ENCODE assay signal across 16 mouse cellular contexts in genomic region chr14:20796170-20796569, GRCm38 (mm10). TPM values are rescaled to one million over a fixed set of nuclear protein-coding genes. Genes with fewer than 3 reads are reported as not detected.
A peak's percentile ranks its signal among the peaks of the same experiment; 100 is the strongest.
DNase-seq lines count a peak whose midpoint lies in the region; ATAC-seq lines count a peak whose summit lies in the region.
"Had no signal": no experiment of that assay in that cellular context is flagged by ENCODE, and none has a peak within 500 bp of the region (broad histone marks: within the 10 kb centered on the region; RNA-seq: fewer than 3 reads in every experiment).

No protein-coding gene starts in this region.

- DNase-seq in CD4-positive, CD25-positive, alpha-beta regulatory T cell, adult 2 months (ENCODE audit: low read depth, low spot score) = peak; percentile 49
- no peak for DNase-seq in hindbrain, embryonic 14.5 days (ENCODE audit: low spot score)
- DNase-seq in hindbrain, embryonic 10.5 days (ENCODE audit: low spot score) = no peak
- peak; percentile 71 for DNase-seq in 416B (ENCODE audit: low read depth)
- DNase-seq in limb, embryonic 10.5 days (ENCODE audit: low spot score) = no peak
- DNase-seq in urinary bladder, postnatal 14 days (ENCODE audit: low spot score) = no peak
- no peak for DNase-seq in cerebellum, adult 8-10 months
- DNase-seq: right cerebral cortex, postnatal 14 days; thymus, adult 18-20 months had no signal

- H3K4me3 ChIP-seq in hindbrain, embryonic 14.5 days (replicated peaks; ENCODE audit: low read length) = no peak overlapping the region
- no peak overlapping the region for H3K4me3 ChIP-seq in hindbrain, embryonic 10.5 days
- no peak overlapping the region for H3K4me3 ChIP-seq in limb, embryonic 10.5 days
- H3K4me3 ChIP-seq: embryonic facial prominence, embryonic 15.5 days; forebrain, embryonic 10.5 days; hindbrain, embryonic 15.5 days; liver, embryonic 15.5 days had no signal

- no peaks in the 10 kb centered on the region for H3K27me3 ChIP-seq in hindbrain, embryonic 14.5 days (ENCODE audit: control insufficient read depth, insufficient read depth, low read length)
- peaks cover 3% of the 10 kb centered on the region; the same call in 1 of the 2 replicates for H3K27me3 ChIP-seq in hindbrain, embryonic 10.5 days (ENCODE audit: insufficient read depth, poor library complexity, severe bottlenecking)
- no peaks in the 10 kb centered on the region for H3K27me3 ChIP-seq in limb, embryonic 10.5 days (ENCODE audit: low read depth, poor library complexity, severe bottlenecking)
- H3K27me3 ChIP-seq: embryonic facial prominence, embryonic 15.5 days; hindbrain, embryonic 15.5 days had no signal

- peaks cover 35% of the 10 kb centered on the region for H3K4me1 ChIP-seq in hindbrain, embryonic 14.5 days (replicated peaks; ENCODE audit: control insufficient read depth, insufficient read depth, low read length)
- H3K4me1 ChIP-seq in hindbrain, embryonic 10.5 days (replicated peaks) = peaks cover 54% of the 10 kb centered on the region
- H3K4me1 ChIP-seq in limb, embryonic 10.5 days = peaks cover 49% of the 10 kb centered on the region

- ATAC-seq in CD4-positive, CD25-positive, alpha-beta regulatory T cell, adult 4 months = no peak
- no peak for ATAC-seq in hindbrain, embryonic 14.5 days (ENCODE audit: low FRiP score)
- ATAC-seq: intestine, embryonic 16.5 days; lung, postnatal 0 days had no signal

- 62% methylated on average over 8 of the region's 8 CpGs for WGBS in hindbrain, embryonic 14.5 days
- WGBS in hindbrain, embryonic 10.5 days = 66% methylated on average over 8 of the region's 8 CpGs
- WGBS in limb, embryonic 10.5 days = 73% methylated on average over 8 of the region's 8 CpGs

- no peaks in the 10 kb centered on the region for H3K9me3 ChIP-seq in hindbrain, embryonic 14.5 days (ENCODE audit: control insufficient read depth, low read length)
- H3K9me3 ChIP-seq in hindbrain, embryonic 10.5 days = no peaks in the 10 kb centered on the region
- H3K9me3 ChIP-seq in limb, embryonic 10.5 days (replicated peaks) = no peaks in the 10 kb centered on the region
- H3K9me3 ChIP-seq: embryonic facial prominence, embryonic 15.5 days; forebrain, embryonic 10.5 days; hindbrain, embryonic 15.5 days; liver, embryonic 15.5 days had no signal

- no peak overlapping the region for H3K4me2 ChIP-seq in hindbrain, embryonic 14.5 days (replicated peaks)
- H3K4me2 ChIP-seq: embryonic facial prominence, embryonic 15.5 days; liver, embryonic 15.5 days had no signal

- H3K27ac ChIP-seq in hindbrain, embryonic 14.5 days = no peak overlapping the region
- no peak overlapping the region for H3K27ac ChIP-seq in hindbrain, embryonic 10.5 days
- peak overlapping the region; percentile 61; the same call in 1 of the 2 replicates for H3K27ac ChIP-seq in limb, embryonic 10.5 days
- H3K27ac ChIP-seq: embryonic facial prominence, embryonic 15.5 days; forebrain, embryonic 10.5 days; hindbrain, embryonic 15.5 days; liver, embryonic 15.5 days had no signal

- H3K9ac ChIP-seq in hindbrain, embryonic 14.5 days = 0 out of 2 replicates have a peak overlapping the region, but pooled peaks have one; percentile 8
- H3K9ac ChIP-seq: embryonic facial prominence, embryonic 15.5 days; hindbrain, embryonic 15.5 days; liver, embryonic 15.5 days had no signal

- peaks cover 7% of the 10 kb centered on the region; the same call in 1 of the 2 replicates for H3K36me3 ChIP-seq in hindbrain, embryonic 14.5 days (replicated peaks; ENCODE audit: control insufficient read depth, insufficient read depth)
- peaks cover 14% of the 10 kb centered on the region for H3K36me3 ChIP-seq in hindbrain, embryonic 10.5 days
- peaks cover 15% of the 10 kb centered on the region for H3K36me3 ChIP-seq in limb, embryonic 10.5 days

RNA-seq across cellular contexts. Expression of gene Camk2g, which starts 2.3 kb away (rescaled TPM):
- 10 to 100 TPM; 32.6 to 37.8 TPM for polyA plus RNA-seq in CD4-positive, CD25-positive, alpha-beta regulatory T cell, adult 4 months (2017; shearing (Covaris generic))
- polyA plus RNA-seq in hindbrain, embryonic 14.5 days (2014; fragmentation: Nextera tagmentation; extraction: Ambion mirVana) = 166 and 197 TPM in 2 replicates
- 38.2 and 48.8 TPM in 2 replicates for polyA plus RNA-seq in hindbrain, embryonic 10.5 days (2016; fragmentation: Nextera tagmentation; extraction: Ambion mirVana)
- 43.3 and 57.6 TPM in 2 replicates for polyA plus RNA-seq in limb, embryonic 10.5 days (2016; fragmentation: Nextera tagmentation; extraction: Ambion mirVana)

RNA-seq across cellular contexts. Expression of gene Plau, which starts 40.3 kb away (rescaled TPM):
- polyA plus RNA-seq in CD4-positive, CD25-positive, alpha-beta regulatory T cell, adult 4 months (2017; shearing (Covaris generic)) = not detected
- 0.27 and 0.34 TPM in 2 replicates for polyA plus RNA-seq in hindbrain, embryonic 14.5 days (2014; fragmentation: Nextera tagmentation; extraction: Ambion mirVana)
- polyA plus RNA-seq in hindbrain, embryonic 10.5 days (2016; fragmentation: Nextera tagmentation; extraction: Ambion mirVana) = 0.47 and 0.52 TPM in 2 replicates
- 0.54 and 0.55 TPM in 2 replicates for polyA plus RNA-seq in limb, embryonic 10.5 days (2016; fragmentation: Nextera tagmentation; extraction: Ambion mirVana)

Comparison
In these comparisons a context has a peak if more than half of its experiments do, and no peak if none do; other contexts are left out.
1. DNase-seq: peak in CD4-positive, CD25-positive, alpha-beta regulatory T cell, adult 2 months (single experiment) and 416B (single experiment); none in hindbrain, embryonic 14.5 days (single experiment), hindbrain, embryonic 10.5 days (single experiment), limb, embryonic 10.5 days (single experiment), urinary bladder, postnatal 14 days (single experiment) and cerebellum, adult 8-10 months (single experiment).